Mouse (Mus musculus): ENCODE results near the gene Acr.
A peak's percentile ranks its signal among the peaks of the same experiment; 100 is the strongest.

Acr gene

DNA sequence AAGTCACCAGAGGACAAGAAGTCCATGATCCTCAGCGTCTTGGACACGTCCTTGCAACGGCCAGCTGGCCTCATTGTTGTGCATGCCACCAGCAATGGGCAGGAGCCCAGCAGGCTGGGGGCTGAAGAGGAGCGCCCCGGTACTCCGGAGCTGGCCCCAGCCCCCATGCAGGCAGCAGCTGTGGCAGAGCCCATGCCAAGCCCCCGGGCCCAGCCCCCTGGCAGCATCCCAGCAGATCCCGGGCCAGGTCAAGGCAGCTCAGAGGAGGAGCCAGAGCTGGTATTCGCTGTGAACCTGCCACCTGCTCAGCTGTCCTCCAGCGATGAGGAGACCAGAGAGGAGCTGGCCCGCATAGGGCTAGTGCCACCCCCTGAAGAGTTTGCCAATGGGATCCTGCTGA is 19.3 kb upstream of the Acr start:
- DNase-seq: no peak

DNA sequence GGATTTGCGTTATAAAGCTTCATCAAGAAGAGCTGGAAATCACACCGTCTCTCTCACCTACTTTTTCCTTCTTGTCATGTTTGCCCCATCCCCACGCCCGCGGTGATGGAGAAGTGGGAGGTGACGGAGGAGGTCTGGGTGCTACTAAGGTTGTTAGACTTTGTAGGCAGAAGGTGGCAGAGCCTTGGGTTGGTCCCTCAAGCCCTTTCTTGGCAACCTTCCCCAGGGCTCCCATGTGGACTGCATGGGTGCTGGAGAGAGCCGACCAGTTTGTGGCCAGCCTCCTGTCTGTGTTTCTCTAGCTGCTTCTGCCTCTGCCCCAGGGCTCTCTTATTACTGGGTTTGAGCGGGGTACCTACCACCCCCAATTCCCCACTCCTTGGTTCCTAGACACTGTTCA is 17.6 kb upstream of the Acr start:
- DNase-seq: no peak

- DNase-seq: no peak
Measured at GRCm38 (mm10) chr15:89551733-89552132, 16.4 kb upstream of the Acr start.

DNA sequence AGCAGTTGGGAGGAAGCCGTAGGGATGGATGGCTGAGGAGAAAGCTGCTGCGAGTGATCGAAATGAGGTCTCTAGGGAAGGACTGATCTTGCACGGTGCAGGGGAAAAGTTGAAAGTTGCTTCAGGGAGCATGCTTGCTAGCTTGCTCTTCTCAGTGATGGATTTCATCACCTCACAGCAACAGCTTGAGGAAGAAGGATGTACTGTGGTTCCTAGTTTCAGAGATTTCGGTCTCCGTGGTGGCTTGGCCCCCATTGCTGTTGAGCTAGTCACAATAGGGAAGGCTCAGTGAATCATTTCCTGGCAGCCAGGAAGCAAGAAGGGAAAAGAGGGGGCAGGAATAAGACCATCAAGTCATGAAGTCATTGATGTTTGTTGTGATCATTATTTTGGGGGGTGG is 12.5 kb upstream of the Acr start:
- DNase-seq: no peak

GRCm38 (mm10) chr15:89556401-89557178 is 11.5 kb upstream of the Acr start:
- no peak for DNase-seq

DNA sequence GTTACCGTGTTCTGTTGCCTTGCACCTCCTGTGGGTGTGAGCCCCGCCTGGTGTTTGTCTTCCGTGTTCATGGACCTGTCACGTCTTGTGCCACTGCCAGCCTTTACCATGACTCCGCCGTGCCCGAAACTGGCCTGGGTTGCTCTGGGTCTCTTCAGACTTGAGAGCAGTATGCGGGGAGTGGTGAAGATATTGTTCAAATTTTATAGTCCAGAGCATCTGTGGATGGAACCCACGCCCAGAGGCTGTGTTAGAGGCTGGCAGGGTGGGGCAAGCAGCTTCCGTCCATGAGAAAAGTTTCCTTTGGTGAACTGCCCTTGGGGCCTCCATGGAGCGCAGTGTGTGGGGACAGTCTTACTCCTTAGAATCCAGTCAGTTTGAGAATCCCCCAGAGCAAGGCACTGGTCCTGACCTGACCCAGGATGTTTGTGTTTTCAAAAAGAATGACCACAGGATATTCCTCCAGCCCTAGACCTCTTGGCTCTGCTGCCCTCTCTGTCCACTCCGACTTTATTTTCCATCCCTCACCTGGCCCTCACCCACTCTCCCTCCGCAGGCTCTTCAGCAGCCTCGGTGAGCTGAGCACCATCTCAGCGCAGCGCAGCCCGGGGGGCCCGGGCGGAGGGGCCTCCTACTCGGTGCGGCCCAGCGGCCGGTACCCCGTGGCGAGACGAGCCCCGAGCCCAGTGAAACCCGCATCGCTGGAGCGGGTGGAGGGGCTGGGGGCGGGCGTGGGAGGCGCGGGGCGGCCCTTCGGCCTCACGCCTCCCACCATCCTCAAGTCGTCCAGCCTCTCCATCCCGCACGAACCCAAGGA is 10.7 kb upstream of the Acr start:
- no peak for DNase-seq

- no peak for DNase-seq
Measured at GRCm38 (mm10) chr15:89557996-89558390, 10.1 kb upstream of the Acr start.

- DNase-seq: no peak
Measured at GRCm38 (mm10) chr15:89559202-89559731, 8.9 kb upstream of the Acr start.

DNA sequence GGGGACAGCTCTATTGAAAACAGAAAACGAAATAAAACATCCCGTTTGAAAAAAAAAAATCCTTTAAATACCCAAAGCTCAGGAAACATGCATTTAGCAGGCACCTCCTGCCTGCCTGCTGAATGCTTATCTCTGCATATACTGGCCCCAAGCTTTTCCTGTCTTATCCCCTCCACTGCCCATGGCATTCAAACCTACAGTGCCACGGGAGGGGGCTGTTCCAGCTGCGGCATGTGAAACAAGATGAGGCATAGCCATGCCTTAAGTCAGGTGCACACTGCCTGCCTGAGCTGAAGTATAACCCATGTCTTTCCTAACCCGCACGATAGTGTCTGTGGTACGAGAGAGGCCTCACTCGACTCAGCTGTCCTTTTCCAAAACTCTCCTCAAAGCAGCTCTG is 4.0 kb downstream of the Acr start:
- no peak for DNase-seq

GRCm38 (mm10) chr15:89582494-89582893 is 14.4 kb downstream of the Acr start:
- DNase-seq: no peak

DNA sequence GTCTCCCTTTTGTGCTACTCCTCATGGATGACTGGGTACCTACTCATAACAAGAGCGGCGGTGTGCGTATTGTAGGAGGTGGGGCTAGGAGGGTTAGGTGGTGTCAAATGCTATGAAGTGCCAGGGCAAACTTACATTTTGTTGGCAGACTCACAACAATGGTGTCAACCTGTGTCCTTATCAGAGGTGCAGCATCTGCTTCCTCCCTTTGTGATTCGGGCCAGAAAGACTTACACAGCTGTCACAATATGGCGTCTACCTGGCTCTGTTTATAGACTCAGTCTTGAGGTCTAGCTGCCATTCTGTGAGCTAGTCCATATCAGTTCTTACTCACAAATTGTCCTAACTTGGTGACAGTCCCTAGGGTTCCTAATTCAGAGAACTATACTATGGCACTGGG is 17.0 kb downstream of the Acr start:
- DNase-seq: no peak

DNA sequence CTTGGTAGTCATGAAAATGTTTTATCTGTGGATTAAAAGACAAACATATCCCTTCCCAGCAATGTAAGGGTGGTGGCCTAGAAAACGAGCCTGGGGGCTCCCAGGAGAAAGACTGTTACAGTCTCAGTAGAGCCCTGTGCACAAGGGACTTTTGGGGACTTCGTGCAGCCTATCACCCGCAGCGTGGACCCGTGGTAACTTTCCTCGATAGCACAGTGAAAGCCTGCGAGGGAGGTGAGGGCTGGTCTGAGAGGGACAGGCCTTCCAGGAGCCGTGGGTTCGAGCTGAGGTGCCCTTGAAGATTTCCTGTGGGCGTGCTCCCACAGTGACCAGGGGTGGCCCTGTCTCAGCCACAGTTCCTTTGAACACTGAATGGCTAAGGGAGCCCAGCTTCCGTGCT is 17.5 kb downstream of the Acr start:
- DNase-seq: no peak

GRCm38 (mm10) chr15:89589146-89589545 is 21.0 kb downstream of the Acr start:
- DNase-seq: no peak

- DNase-seq: peak in 1 of 2 experiments; percentile 6
Measured at GRCm38 (mm10) chr15:89591317-89591716, 23.2 kb downstream of the Acr start.

DNA sequence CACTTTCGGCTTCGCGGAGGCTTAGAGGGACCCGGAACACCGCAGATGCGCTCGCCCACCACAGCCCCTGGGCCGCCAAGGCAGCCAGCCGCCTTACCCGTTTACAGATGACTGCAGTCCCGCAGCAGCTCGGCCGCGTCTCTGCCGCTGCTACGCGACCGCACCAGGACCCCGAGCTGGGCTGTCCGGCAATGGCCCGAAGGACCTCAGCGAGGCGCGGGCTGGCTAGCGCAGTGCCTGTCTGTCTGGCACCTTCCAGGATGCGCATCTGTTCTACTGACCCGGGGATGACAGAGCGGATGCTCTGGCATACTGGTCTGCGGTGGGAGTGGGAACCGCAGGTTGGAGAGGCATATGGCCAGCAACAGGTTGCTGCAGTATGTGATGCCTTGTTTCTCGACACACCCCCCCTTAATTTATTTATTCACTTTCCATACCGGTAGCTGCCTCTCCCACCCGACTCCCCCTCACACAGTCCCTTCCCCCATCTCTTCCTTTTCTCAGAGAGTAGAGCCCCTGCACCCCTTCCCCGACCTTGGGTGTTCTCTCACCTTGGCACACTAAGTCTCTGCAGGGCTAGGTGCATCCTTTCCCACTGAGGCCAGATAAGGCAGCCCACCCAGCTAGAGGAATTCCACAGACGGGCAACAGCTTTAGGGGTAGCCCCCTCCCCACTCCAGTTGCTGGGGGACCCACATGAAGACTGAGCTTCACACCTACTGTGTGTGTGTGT is 23.8 kb downstream of the Acr start, which contains the start of gene Rabl2:
Rabl2 (minus strand) TSS at position 201 of the 733 bp plus-strand sequence.
- peak; percentile 85 for DNase-seq

GRCm38 (mm10) chr15:89592548-89592947 is 24.4 kb downstream of the Acr start:
- no peak for DNase-seq

- no peak for DNase-seq
Measured at GRCm38 (mm10) chr15:89605822-89606570, 37.9 kb downstream of the Acr start.

GRCm38 (mm10) chr15:89607480-89607879 is 39.4 kb downstream of the Acr start:
- DNase-seq: no peak

DNA sequence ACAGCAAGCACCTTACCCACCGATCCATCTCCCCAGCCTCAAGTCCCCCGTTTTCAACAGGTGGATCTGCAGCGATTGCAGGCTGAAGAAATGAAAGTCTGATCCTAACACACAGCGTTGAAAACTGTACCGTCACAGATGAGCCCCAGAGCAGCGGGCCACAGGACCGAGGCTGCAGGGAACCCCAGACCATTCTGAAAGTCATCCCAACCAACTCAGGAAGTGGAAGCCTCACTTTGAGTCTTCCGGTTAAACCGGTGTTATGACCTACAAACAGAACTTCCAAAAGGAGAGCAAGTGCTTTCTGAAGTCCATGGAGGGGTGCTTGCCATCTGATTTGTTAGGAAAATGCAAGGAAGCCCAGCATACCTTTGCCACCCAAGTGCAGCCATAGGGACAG is 39.8 kb downstream of the Acr start:
- DNase-seq: no peak

DNA sequence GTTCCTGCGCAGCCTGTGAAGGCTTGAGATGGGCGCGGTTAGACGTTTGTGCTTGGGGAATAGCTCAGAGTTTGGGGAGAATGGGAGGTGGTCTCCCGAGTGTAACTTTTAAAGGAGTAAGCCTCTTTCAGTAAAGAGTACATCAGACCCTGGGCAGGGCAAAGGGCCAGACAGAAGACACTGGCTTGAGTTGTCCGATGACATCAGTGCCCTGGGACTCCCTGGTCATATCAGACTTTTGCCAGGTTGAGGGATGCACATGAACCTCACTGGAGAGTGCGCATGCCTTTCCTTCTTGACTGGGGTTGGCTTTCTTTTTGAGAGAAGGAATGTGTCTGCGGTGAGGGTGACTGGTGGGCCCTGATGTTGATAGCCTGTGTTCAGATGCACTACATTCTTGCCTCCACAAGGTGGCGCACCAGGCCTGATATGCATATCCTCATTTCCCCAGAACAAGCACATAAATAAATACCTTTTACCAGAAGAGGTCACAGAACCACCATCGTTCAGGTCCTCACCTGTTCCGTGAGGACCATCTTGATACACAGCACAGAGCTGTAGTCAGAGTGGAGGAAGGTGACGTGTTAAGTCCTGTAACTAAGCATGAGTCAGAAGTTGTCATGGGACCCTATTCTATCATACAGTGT is 54.3 kb downstream of the Acr start:
- DNase-seq: peak; percentile 13 to 18

DNA sequence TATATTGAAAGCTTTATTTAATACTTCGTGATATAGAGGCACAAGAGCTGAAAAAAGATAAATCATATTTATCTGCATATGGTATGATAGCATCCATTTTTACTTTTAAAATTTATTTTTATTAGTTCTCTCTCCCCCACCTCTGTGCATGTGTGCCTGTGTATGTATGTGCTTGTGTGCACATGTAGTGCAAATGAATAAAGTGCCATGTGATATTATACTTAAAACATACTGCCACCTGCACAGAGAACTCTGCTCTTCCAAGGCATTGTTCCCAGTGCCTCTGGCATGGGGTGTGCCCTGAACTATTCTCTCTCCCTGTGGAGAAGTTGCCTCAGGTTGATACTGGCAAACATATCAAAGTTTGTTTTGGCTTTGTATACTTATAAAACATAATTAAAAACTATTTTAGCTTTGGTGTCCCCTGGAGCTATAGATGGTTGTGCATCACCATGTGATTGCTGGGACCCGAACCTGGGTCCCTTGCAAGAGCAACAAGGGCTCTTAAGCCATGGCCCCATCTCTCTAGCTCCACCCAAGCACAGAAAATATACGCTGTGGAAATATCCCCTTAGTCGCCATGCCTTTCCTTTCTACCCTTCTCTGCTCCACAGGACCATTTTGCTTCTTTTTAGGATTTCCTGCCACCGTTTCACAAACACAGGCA is 55.0 kb downstream of the Acr start:
- no peak for DNase-seq

DNA sequence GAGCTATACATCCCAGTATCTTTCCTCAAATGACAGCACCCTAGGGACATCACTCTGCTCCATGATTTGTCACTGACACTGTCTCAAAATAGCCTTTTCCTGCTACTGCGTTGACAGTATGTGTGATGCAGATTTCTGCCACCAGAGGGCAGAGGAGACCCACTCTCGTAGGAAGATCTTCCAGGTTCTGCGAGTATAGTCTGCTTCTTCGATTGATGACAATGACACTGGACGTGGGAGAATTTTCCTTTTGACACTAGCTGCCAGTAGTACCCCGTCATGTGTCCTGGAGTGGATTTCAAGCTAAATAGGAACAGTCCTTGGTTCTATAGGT is 55.5 kb downstream of the Acr start:
- DNase-seq: peak; percentile 17 to 38
